Mouse (Mus musculus) stomach, postnatal 0 days (tissue): ENCODE data around the gene Hbq1b.

Experiments used
- CTCF ChIP-seq: IDR thresholded peaks from 2 replicates; pipeline ENCODE4 v1.5.1; 2016; ENCODE audit warnings: antibody characterized with exemption, low read depth, mild to moderate bottlenecking, moderate library complexity
- EP300 ChIP-seq: optimal IDR thresholded peaks from 2 replicates; pipeline ENCODE3; 2016; ENCODE audit warnings: antibody characterized with exemption

DNA sequence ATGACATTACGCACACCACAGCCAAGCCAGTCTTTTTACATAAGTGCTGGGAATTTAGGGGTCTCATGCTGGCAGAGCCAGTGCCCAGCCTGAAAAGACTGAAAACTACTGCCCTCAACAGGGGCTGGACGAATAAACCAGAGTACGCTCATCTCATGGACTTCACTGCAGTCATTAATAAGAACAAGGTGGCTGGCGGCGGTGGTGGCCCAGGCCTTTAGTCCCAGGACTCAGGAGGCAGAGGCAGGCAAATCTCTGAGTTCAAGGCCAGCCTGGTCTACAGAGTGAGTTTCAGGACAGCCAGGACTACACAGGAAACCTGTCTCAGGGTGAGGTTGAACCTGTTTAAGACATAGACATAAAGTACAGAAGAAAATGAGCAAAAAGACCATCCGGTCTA lies 20.6 kb upstream of the Hbq1b start:
- no peak for TF ChIP-seq CTCF
- TF ChIP-seq EP300, result no peak
